Comparison of ENCODE assay signal across 8 mouse cellular contexts in genomic region chr9:72132728-72133088, GRCm38 (mm10). TPM values are rescaled to one million over a fixed set of nuclear protein-coding genes. Genes with fewer than 3 reads are reported as not detected.
DNase-seq lines count a peak whose midpoint lies in the region; ATAC-seq lines count a peak whose summit lies in the region.

No protein-coding gene starts in this region.

- H3K36me3 ChIP-seq in lung, embryonic 15.5 days = no peaks in the 10 kb centered on the region
- no peaks in the 10 kb centered on the region for H3K36me3 ChIP-seq in embryonic facial prominence, embryonic 10.5 days (replicated peaks)
- no peaks in the 10 kb centered on the region for H3K36me3 ChIP-seq in intestine, embryonic 14.5 days (ENCODE audit: control insufficient read depth, insufficient read depth, low read length)

- no peak for ATAC-seq in lung, embryonic 15.5 days (ENCODE audit: borderline replicate concordance, extremely low read depth, low FRiP score, low TSS enrichment)
- no peak; the same call in 1 of the 2 replicates for ATAC-seq in intestine, embryonic 14.5 days (replicated peaks; ENCODE audit: low FRiP score, low TSS enrichment, low read depth)
- ATAC-seq in monocyte, adult 5-6 weeks (replicated peaks; ENCODE audit: insufficient number of reproducible peaks, low FRiP score, low TSS enrichment, poor library complexity, severe bottlenecking) = peak; percentile 27; the same call in 1 of the 2 replicates
- ATAC-seq in granulocyte monocyte progenitor cell, adult 5-6 weeks (replicated peaks; ENCODE audit: poor library complexity, severe bottlenecking) = no peak

- H3K4me1 ChIP-seq in lung, embryonic 15.5 days = peaks cover 10% of the 10 kb centered on the region; the same call in 1 of the 2 replicates
- H3K4me1 ChIP-seq in embryonic facial prominence, embryonic 10.5 days = peaks cover 22% of the 10 kb centered on the region
- peaks cover 6% of the 10 kb centered on the region; the same call in 1 of the 2 replicates for H3K4me1 ChIP-seq in intestine, embryonic 14.5 days (replicated peaks; ENCODE audit: control insufficient read depth, insufficient read depth, low read length)

- no peaks in the 10 kb centered on the region for H3K27me3 ChIP-seq in lung, embryonic 15.5 days
- no peaks in the 10 kb centered on the region; the same call in 1 of the 2 replicates for H3K27me3 ChIP-seq in embryonic facial prominence, embryonic 10.5 days (replicated peaks; ENCODE audit: low read depth, poor library complexity, severe bottlenecking)
- no peaks in the 10 kb centered on the region for H3K27me3 ChIP-seq in intestine, embryonic 14.5 days (replicated peaks; ENCODE audit: control insufficient read depth, insufficient read depth, low read length)

- DNase-seq in lung, postnatal 14 days = no peak
- no peak for DNase-seq in embryonic facial prominence, embryonic 10.5 days (ENCODE audit: low spot score)
- DNase-seq in intestine, embryonic 14.5 days (ENCODE audit: low spot score) = no peak
- no peak for DNase-seq in ovary, postnatal 36 days (ENCODE audit: low spot score)
- DNase-seq in adrenal gland, adult 18-20 months (ENCODE audit: low spot score in 2 of 2) = no peak

- H3K4me2 ChIP-seq in lung, embryonic 15.5 days = peak overlapping the region; percentile 91
- H3K4me2 ChIP-seq in intestine, embryonic 14.5 days (ENCODE audit: low read length) = peak overlapping the region; percentile 67

- H3K9me3 ChIP-seq in lung, embryonic 15.5 days = no peaks in the 10 kb centered on the region
- H3K9me3 ChIP-seq in embryonic facial prominence, embryonic 10.5 days = no peaks in the 10 kb centered on the region
- no peaks in the 10 kb centered on the region for H3K9me3 ChIP-seq in intestine, embryonic 14.5 days (ENCODE audit: control insufficient read depth, low read length)

- H3K27ac ChIP-seq in lung, embryonic 15.5 days = peak overlapping the region; percentile 97
- peak overlapping the region; percentile 97 for H3K27ac ChIP-seq in embryonic facial prominence, embryonic 10.5 days (replicated peaks)
- H3K27ac ChIP-seq in intestine, embryonic 14.5 days (ENCODE audit: low read depth) = peak overlapping the region; percentile 93

- peak overlapping the region; percentile 61 for H3K4me3 ChIP-seq in lung, embryonic 15.5 days
- peak overlapping the region; percentile 66 for H3K4me3 ChIP-seq in embryonic facial prominence, embryonic 10.5 days
- peak overlapping the region; percentile 58 for H3K4me3 ChIP-seq in intestine, embryonic 14.5 days (ENCODE audit: low read depth, low read length)

- WGBS in lung, embryonic 15.5 days = under 1% methylated on average over 29 of the region's 29 CpGs
- WGBS in embryonic facial prominence, embryonic 10.5 days = 0% methylated on average over 29 of the region's 29 CpGs
- WGBS in intestine, embryonic 14.5 days = under 1% methylated on average over 29 of the region's 29 CpGs

- peak overlapping the region; percentile 77 for H3K9ac ChIP-seq in lung, embryonic 15.5 days
- H3K9ac ChIP-seq in intestine, embryonic 14.5 days (ENCODE audit: low read length) = peak overlapping the region; percentile 76

RNA-seq across cellular contexts. Expression of gene Tcf12, which starts 21.0 kb away (rescaled TPM):
- 75.8 and 78.0 TPM in 2 replicates for polyA plus RNA-seq in lung, embryonic 15.5 days (2015; fragmentation: Nextera tagmentation; extraction: Ambion mirVana)
- polyA plus RNA-seq in embryonic facial prominence, embryonic 10.5 days (2016; fragmentation: Nextera tagmentation; extraction: Ambion mirVana) = 160 and 169 TPM in 2 replicates
- 57.5 and 59.8 TPM in 2 replicates for polyA plus RNA-seq in intestine, embryonic 14.5 days (2014; fragmentation: Nextera tagmentation; extraction: Ambion mirVana)
- total RNA-seq in monocyte, adult 5-6 weeks (2017) = 33.0 to 73.0 TPM (median 36.9 TPM) in 3 replicates
- 76.7 and 79.8 TPM in 2 replicates for total RNA-seq in granulocyte monocyte progenitor cell, adult 5-6 weeks (2014; fragmentation: Nextera tagmentation)
- total RNA-seq in granulocyte monocyte progenitor cell, adult 5-6 weeks (2017) = 38.5 and 52.7 TPM in 2 replicates
- 10 to 100 TPM; 67.2 to 68.1 TPM for total RNA-seq in adrenal gland, adult 18-20 months (2021)
